Mouse (Mus musculus): ENCODE measurements around the gene Gm2042.
"Not testable (repeated sequence)": the region's sequence is repeated elsewhere in the genome, so short reads cannot be mapped to it uniquely, and the experiment has no call there.

The Gm2042 gene

DNA sequence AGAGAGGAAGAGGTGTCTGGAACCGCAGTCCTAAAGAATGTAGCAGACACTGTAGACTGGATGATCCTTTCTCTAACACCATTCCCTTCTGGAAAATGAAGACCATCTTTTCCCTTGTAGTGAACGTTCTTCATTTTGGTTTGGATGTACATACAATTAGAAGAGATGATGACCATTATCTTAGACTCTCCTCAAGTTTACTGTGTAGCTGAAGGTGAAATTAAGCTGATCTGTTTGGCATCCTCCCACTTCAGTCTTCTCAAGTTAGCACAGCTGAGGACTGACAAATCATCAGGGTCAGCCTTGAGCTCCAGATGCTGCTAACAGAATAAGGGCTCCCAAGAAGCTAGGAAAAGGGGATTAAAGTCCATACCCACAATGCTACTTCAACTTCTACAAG lies at the start of gene Gm2042:
Gm2042 (plus strand) TSS at position 301 of the 400 bp plus-strand sequence.
- DNase-seq: not testable (repeated sequence)

DNA sequence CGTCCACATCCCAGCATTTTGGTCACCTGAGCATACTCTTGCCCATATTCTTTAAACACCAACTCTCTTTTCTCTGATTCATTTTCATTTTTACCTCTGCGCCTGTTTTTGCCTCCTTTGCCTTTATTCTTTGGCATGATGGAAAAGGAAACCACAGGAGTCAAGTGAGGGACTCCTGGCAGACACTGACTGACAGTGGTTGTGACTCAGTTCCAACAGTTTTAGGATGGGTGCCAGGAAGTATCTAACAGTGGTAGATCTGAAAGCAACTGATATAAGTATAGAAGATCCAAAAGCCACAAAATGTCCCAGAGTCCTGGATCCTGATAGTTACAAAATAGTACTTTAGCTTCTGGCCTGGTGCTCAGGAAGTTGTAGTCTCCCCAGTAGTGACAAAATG lies 34.2 kb upstream of the Gm2042 start, which contains the start of gene Gm2035:
Gm2035 (minus strand) TSS at position 137 of the 400 bp plus-strand sequence.
- DNase-seq: not testable (repeated sequence)

DNA sequence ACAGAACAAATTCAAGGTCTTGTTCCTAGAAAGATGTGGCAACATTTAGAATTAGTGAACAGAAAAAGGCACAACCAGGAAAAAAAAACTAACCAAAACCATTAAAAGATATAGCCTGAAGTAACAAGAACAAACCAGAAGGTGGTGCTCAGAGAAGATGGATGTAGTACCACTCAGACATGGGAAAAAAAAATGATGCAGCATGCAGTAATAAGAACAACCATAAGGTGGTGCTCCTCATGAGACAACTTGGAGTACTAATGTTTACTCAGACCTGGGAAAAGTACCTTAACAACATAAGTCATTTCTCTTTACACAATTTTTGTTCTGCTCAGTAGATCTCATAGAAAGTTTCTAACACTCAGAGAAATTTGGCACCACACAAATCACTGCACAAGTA lies 30.1 kb downstream of the Gm2042 start:
- DNase-seq: not testable (repeated sequence)

DNA sequence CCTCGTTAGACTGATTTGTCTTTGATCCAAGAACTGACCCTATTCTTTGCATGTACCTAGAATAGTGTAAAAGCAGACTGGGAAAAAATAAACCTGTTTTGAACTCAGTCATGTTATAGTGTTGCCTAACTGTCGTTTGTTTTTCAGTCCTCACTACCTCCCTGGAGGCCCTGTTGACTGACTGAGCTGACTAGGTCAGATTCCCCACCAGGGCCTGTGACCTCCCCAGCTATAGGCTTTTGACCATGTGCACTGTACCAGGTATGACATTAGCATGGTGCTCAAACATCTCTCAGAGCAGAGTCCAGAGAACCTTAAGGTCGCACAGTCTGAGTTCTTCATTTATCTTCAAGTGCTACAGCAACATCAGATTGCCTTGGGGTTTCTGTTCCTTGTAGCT lies 50.2 kb downstream of the Gm2042 start:
- DNase-seq: not testable (repeated sequence)
